Mouse (Mus musculus): ENCODE data around the gene Olfr616.
"Not testable (repeated sequence)": the region's sequence is repeated elsewhere in the genome, so short reads cannot be mapped to it uniquely, and the experiment has no call there.

The Olfr616 gene

DNA sequence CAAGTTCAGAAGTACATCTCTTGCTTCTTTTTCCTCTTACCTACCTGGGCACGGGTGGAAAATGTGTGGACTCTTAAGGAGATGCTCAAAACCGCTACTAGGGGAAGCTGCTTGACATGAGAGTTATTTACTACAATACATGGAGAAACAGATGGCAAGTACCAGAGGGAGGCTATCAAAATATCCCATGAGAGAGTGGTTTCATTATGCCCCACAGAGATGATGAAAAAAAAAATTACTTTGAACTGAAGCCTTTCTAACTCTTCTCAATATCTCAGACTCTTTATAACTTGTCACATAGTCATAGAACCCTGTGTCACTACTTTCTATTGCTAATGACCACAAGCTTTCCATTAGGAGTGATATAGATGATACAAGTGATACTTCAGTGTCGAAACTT is at the start of gene Olfr616:
Gene Olfr616, minus strand, starts transcription at position 101 of the 400 bp plus-strand sequence.
- no peak for DNase-seq (ENCODE audit: low read depth, low spot score)

DNA sequence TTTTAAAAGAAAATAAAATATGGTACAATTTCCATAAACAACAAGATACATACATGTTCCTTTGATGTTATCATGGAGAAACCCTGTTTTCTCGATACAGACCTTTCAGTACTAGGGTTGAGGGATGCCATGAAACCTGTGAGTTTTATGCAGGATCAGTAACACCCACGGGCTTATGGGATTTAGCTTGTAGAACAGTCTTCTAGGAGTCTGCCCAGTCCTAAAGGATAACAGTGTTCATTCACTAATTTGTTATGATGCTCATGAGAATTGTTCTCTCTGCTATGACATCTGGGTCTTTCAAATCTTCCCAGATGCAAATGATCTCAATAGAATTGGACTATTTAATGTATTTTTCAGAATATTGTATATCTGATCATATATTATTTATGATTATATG is 43.5 kb upstream of the Olfr616 start, which contains the start of gene Olfr620:
Gene Olfr620, minus strand, starts transcription at position 101 of the 400 bp plus-strand sequence.
- DNase-seq (ENCODE audit: low read depth, low spot score) = no peak

DNA sequence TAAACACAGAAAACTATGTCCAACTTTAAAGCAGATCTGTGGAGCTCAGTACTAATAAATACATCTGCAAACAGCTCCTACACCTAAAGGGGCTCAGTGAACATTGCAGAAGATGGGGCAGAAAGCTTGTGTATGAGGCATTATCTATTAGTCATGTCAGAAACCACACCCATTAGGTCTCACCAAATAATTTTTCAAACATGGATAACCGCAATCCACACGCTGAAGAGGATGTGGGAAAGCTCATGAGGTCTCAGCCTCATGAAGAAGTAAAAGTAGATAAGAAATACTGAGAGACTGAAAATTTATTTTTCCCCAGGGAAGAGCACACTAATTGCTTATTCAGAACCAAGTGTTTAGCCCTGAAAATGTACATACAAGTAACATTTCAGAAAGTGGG is 38.5 kb upstream of the Olfr616 start:
- DNase-seq (ENCODE audit: low read depth, low spot score) = no peak

DNA sequence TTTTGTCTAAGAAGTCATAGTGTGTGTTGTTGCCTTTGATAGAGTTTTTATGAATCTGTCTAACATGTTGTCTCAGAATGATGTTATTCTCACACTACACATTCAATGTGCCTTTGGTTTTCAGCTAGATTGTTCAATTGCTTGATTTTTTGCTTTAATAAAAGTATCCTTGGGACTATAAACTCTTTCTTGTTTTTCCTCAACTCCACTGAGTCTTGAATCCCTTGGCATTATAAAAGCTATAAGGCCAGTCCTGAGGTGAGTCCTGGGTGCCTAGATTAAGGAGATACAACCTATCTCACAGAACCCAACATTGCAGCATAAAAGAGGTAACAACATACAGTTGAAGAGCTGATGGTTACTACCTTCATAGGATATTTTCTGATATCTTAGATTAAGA is 31.3 kb upstream of the Olfr616 start, which contains the start of gene Olfr619:
Gene Olfr619, plus strand, starts transcription at position 301 of the 400 bp plus-strand sequence.
- no peak for DNase-seq (ENCODE audit: low read depth, low spot score)

DNA sequence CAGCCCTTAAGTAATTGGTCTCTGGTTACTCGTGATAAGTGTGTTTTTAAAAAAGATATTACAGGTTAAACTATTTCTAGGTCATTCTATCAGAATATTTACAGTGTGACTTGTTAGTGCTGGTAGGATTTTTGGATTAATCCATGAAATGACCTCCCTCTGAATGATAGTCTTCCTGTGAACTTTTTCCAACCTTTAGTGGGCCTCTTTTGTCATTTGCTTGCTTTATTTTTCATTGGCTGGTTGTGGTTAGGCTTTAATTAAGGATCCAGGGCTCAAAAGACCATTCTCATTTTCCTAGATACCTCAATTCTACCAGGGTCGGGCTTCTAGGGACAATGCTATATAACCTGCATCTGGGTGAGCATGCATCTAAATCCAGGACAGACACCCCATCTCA is 20.9 kb upstream of the Olfr616 start, which contains the start of gene Olfr618:
Gene Olfr618, plus strand, starts transcription at position 301 of the 400 bp plus-strand sequence.
- DNase-seq (ENCODE audit: low read depth, low spot score) = no peak

DNA sequence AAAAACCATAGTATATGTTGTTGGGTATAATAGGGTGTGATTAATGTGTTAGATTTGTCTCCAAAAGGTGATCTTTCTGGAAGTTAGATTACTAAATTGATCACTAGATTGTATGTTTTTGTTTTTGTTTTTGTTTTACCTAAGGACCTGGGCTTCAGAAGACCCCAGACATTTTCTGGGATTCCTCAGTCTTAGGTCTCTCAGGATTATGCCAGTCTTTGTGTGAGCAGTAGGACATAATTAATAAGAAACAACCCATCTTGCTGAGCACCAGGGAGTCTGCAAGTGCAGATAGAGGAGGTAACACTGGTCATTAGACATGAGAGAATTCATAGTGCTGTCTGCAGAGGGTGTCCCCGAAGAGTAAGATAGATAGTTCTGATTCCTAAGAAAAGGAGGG is 3.8 kb upstream of the Olfr616 start, which contains the start of gene Olfr617:
Gene Olfr617, plus strand, starts transcription at position 301 of the 400 bp plus-strand sequence.
- DNase-seq (ENCODE audit: low read depth, low spot score) = no peak

DNA sequence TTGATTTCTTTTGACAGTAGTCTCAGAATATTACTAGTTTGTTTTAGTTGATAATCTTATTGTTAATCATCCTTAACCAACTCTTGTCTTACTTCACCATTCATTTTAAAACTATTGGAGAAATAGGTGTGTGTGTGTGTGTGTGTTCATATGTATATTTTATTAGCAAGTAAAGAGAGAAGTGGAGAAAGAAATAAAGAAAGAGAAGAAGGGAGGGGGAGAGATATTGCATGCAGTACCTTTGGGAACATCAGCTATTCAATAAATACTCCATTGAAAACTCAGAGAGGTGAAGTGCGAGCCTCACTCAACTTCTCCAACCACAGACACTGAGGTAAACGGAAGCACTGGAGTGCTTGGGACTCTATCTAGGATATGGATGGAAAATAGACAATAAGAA is 13.2 kb downstream of the Olfr616 start, which contains the start of gene Olfr615:
Gene Olfr615, plus strand, starts transcription at position 301 of the 400 bp plus-strand sequence.
- no peak for DNase-seq (ENCODE audit: low read depth, low spot score)

DNA sequence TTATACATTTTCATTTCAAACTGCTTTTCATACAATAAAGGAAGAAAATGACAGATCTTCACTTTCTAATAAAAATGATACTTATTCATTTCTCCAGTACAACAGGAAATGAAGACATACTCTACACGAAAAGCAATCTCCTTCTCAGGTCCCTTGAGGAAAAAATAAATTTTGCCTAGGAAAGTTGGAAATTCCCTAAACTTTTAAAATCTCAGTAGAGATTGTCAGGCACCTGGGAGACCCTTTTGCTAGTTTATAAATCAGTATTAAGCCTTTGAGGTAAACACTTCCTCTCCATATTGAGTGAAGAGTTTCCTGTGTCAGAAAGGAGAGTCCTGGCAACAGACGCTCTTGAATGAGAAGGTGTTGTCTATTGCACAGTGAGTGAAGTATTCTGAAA is 21.2 kb downstream of the Olfr616 start, which contains the start of gene Olfr613:
Gene Olfr613, plus strand, starts transcription at position 301 of the 400 bp plus-strand sequence.
- DNase-seq (ENCODE audit: low read depth, low spot score) = no peak

DNA sequence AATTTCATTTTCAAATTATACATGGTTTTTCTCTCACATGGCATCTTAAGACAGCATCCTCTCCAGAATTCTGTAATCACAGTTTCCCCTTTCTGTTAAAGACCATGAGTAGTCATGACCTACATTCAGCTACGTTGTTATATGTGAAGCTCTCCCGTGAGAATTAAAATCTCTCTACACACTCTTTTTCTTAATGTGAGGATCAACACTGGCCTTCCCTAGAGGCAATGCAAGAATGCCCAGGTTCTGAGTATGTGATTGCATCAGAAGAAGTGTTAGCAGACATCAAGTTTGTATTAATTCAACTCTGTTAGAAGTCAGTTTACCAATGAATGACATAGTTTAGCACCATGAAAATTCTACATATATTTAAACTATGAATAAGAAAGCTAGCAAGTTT is 26.3 kb downstream of the Olfr616 start, which contains the start of gene Olfr612:
Gene Olfr612, minus strand, starts transcription at position 101 of the 400 bp plus-strand sequence.
- not testable (repeated sequence) for DNase-seq (ENCODE audit: low read depth, low spot score)

DNA sequence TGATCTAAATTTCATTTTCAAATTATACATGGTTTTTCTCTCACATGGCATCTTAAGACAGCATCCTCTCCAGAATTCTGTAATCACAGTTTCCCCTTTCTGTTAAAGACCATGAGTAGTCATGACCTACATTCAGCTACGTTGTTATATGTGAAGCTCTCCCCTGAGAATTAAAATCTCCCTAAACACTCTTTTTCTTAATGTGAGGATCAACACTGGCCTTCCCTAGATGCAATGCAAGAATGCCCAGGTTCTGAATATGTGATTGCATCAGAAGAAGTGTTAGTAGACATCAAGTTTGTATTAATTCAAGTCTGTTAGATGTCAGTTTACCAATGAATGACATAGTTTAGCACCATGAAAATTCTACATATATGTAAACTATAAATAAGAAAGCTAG is 48.2 kb downstream of the Olfr616 start, which contains the start of gene Olfr611:
Gene Olfr611, minus strand, starts transcription at position 101 of the 400 bp plus-strand sequence.
- not testable (repeated sequence) for DNase-seq (ENCODE audit: low read depth, low spot score)

All from telencephalon, adult 2 months (tissue).